Mouse (Mus musculus) mouse trophoblast stem cell (cell line): ENCODE results near the gene Des.

ENCODE experiments used
- in situ Hi-C, 2 experiments: fragments of 300-500 bp; cut with MseI, MboI; formaldehyde crosslinking; loops; 2 replicates in 1 of 2; 3 replicates in 1 of 2; pipeline ENCODE4 v1.15.1; 2025

The Des gene

GRCm38 (mm10) chr1:75413749-75414148 lies 53.6 kb downstream of the Des start:
- in situ Hi-C loops: no loop called here
